Mouse (Mus musculus) midbrain, postnatal 0 days (tissue): ENCODE measurements at regions not wholly inside any gene's neighbourhood (a gene's known extent, or its start where the extent isn't known, plus 50 kb on each side); places are given as distances from the start of the nearest gene placed in this dataset.

Experiments used
- ATAC-seq: fragments of 200-750 bp; cut with Nextera tagmentation; 2 replicates; pipeline ENCODE4 v1.8.0; 2017; ENCODE audit warnings: moderate number of reproducible peaks, mild to moderate bottlenecking, moderate TSS enrichment, moderate library complexity; ENCODE audit not compliant: low FRiP score
- DNase-seq: peaks from one replicate; pipeline ENCODE4 v3.0.0-alpha.2; 2015; ENCODE audit warnings: low spot score
- H3K27ac ChIP-seq: fragments of 300-500 bp; sonication (generic); 2 replicates; pipeline ENCODE4 v1.5.1; 2014; ENCODE audit warnings: low read depth, mild to moderate bottlenecking, low read length, mixed read lengths
- H3K27me3 ChIP-seq: fragments of 300-500 bp; sonication (generic); 2 replicates; pipeline ENCODE4 v1.6.1; 2014; ENCODE audit warnings: low read length, control low read depth, mixed read lengths; ENCODE audit not compliant: insufficient read depth
- H3K36me3 ChIP-seq: fragments of 300-500 bp; sonication (generic); 2 replicates; pipeline ENCODE4 v1.6.1; 2014; ENCODE audit warnings: low read length, control low read depth, mixed read lengths; ENCODE audit not compliant: insufficient read depth
- H3K4me1 ChIP-seq: fragments of 300-500 bp; sonication (generic); 2 replicates; pipeline ENCODE4 v1.6.1; 2014; ENCODE audit warnings: mild to moderate bottlenecking, control low read depth, antibody characterized with exemption, low read length, mixed read lengths; ENCODE audit not compliant: insufficient read depth
- H3K4me2 ChIP-seq: fragments of 300-500 bp; sonication (generic); 2 replicates; pipeline ENCODE4 v1.6.1; 2014; ENCODE audit warnings: low read depth, mild to moderate bottlenecking, low read length, mixed read lengths; ENCODE audit not compliant: poor library complexity, severe bottlenecking
- H3K4me3 ChIP-seq: fragments of 300-500 bp; sonication (generic); 2 replicates; pipeline ENCODE4 v1.5.1; 2014; ENCODE audit warnings: low read depth, mild to moderate bottlenecking, low read length, moderate library complexity
- H3K9ac ChIP-seq: fragments of 300-500 bp; sonication (generic); replicated peaks from 2 replicates; pipeline ENCODE4 v1.6.1; 2014; ENCODE audit warnings: mild to moderate bottlenecking, low read length, moderate library complexity, mixed read lengths; ENCODE audit not compliant: poor library complexity, severe bottlenecking
- H3K9me3 ChIP-seq: fragments of 300-500 bp; sonication (generic); 2 replicates; pipeline ENCODE4 v1.6.1; 2016; ENCODE audit warnings: low read length, control low read depth
- CTCF ChIP-seq: IDR thresholded peaks from 2 replicates; pipeline ENCODE4 v1.5.1; 2016; ENCODE audit warnings: antibody characterized with exemption, mild to moderate bottlenecking
- WGBS: fragments of 180-500 bp; shearing (Covaris S2); extraction: QIAGEN DNeasy Blood & Tissue Kit; methylation state at CpG from one replicate; pipeline ENCODE4 v1.1.7; 2014; 5-methylcytosine and 5-hydroxymethylcytosine counted together

DNA sequence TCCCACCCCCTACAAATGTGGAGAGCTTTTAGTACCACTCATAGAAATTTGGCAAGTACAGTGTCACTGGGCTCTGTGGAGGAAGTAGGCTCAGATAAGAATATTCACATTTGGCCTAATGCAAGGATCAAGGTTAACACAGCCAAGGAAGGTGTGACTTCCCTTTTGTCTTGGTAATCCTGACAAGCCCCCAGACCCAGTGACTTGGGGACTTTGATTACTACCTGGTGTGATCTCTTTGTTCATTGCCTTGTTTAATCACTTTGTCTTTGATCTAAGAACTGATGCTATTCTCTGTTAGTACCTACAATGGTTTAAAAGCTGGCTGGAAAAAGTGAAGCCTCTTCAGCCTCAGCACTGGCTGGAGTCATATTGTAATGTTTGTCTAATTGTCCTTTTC is 610.5 kb upstream of the Slc8a1 start:
- Histone ChIP-seq H3K27me3 (no peaks in the 10 kb centered on the region), H3K4me2 (no peak overlapping the region), H3K4me1 (no peaks in the 10 kb centered on the region), H3K27ac (no peak overlapping the region), H3K36me3 (no peaks in the 10 kb centered on the region), H3K9me3 (no peaks in the 10 kb centered on the region), H3K9ac (no peak overlapping the region), H3K4me3 (no peak overlapping the region)
- ATAC-seq (no peak), DNase-seq (no peak)
- TF ChIP-seq CTCF: no peak

DNA sequence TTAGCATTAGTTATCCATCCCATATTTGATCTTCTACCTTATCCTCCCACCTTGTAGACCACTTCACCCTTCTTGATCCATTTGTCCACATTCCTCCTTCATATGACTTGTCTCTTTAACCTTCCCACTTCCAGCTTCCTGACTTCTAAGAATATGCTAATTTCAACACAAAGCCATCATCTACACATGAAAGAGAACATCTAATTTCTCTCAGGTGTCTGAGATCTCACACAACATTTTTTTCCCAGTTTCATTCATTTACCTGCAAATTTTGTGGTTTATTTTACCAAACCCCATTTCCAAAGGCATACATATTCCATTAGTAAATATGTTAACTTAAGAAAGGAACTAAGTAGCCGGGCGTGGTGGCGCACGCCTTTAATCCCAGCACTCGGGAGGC is 593.3 kb upstream of the Slc8a1 start:
- no peak for ATAC-seq
- Histone ChIP-seq H3K36me3 (no peaks in the 10 kb centered on the region), H3K4me1 (no peaks in the 10 kb centered on the region), H3K4me3 (no peak overlapping the region), H3K27me3 (no peaks in the 10 kb centered on the region), H3K9me3 (no peaks in the 10 kb centered on the region), H3K27ac (no peak overlapping the region), H3K4me2 (no peak overlapping the region), H3K9ac (no peak overlapping the region)
- TF ChIP-seq CTCF: no peak
- WGBS: 94% methylated on average over 5 of the region's 5 CpGs
- DNase-seq: no peak

DNA sequence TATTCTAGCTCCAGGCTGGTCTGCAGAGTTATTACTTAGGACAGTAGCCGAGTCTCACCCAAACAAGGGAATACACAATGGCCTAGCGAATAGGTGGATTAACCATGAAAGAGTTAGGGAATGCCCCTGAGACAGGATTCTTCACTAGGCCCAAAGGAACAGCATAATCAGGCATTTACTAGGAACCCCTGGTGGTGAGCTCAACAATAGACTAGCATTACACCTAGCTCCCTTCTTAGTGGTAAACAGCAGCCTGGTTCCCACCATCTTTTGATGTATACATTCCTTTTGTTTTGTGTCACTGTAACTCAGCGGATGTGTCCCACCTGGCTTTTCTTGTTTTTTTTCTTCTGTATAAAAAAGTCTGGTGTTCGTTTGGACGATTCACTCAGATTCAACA is 574.0 kb upstream of the Slc8a1 start:
- Histone ChIP-seq H3K27ac (no peak overlapping the region), H3K4me2 (no peak overlapping the region), H3K9ac (no peak overlapping the region), H3K4me3 (no peak overlapping the region), H3K4me1 (no peaks in the 10 kb centered on the region), H3K9me3 (no peaks in the 10 kb centered on the region), H3K27me3 (no peaks in the 10 kb centered on the region), H3K36me3 (no peaks in the 10 kb centered on the region)
- 75% methylated on average over 5 of the region's 5 CpGs for WGBS
- TF ChIP-seq CTCF: no peak
- DNase-seq: no peak
- ATAC-seq: no peak

- H3K27ac ChIP-seq: no peak overlapping the region
- DNase-seq: no peak
- no peaks in the 10 kb centered on the region for H3K36me3 ChIP-seq
- no peak for ATAC-seq
- no peaks in the 10 kb centered on the region for H3K4me1 ChIP-seq
- H3K4me2 ChIP-seq: no peak overlapping the region
- no peaks in the 10 kb centered on the region for H3K27me3 ChIP-seq
- H3K4me3 ChIP-seq: no peak overlapping the region
- H3K9ac ChIP-seq: no peak overlapping the region
- no peaks in the 10 kb centered on the region for H3K9me3 ChIP-seq
- no peak for TF ChIP-seq CTCF
These were observed 568.2 kb upstream of the Slc8a1 start for GRCm38 (mm10) chr17:82306347-82306746.

DNA sequence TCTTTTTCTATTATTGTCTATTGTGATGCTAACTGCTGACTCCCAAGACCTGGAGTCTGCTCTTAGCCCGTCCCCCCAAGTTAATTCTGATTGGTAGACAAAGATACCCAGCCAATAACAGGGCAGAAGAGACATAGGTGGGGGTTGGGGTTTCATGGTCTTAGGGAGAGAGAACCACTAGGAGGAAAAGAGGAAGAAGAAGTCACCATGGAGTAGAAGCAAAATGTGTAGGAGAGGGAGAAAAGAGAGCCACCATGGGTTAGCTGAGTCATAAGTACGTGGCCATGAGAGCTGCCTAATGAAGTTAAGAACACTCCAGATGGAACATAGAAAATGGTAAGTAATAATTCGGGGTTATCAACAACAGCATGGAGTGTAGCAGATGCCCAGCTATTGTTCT is 539.6 kb upstream of the Slc8a1 start:
- Histone ChIP-seq H3K4me3 (no peak overlapping the region), H3K4me2 (no peak overlapping the region), H3K36me3 (no peaks in the 10 kb centered on the region), H3K4me1 (no peaks in the 10 kb centered on the region), H3K9ac (no peak overlapping the region), H3K27me3 (no peaks in the 10 kb centered on the region), H3K9me3 (no peaks in the 10 kb centered on the region), H3K27ac (no peak overlapping the region)
- DNase-seq (no peak), ATAC-seq (no peak)
- TF ChIP-seq CTCF: no peak
- 89% methylated on average over 3 of the region's 3 CpGs for WGBS

DNA sequence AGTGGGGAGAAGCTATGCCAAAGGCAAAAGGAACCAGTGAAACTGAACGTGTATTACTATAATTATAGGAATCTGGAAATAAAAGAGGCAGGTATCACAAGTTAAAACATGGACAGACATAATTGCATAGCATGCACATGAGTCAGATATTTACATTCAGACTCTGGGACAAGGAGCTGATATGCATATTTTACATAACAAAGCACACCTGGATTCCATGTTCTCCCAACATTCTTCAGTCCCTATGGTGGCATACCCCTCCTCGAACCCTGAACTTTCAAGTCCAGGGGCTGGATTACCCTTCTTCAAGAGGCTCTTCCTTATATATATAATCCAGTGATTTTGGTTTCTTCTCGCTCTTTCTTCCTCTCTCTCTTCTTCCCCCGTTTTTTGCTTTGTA is 535.8 kb upstream of the Slc8a1 start:
- Histone ChIP-seq H3K4me2 (no peak overlapping the region), H3K4me1 (no peaks in the 10 kb centered on the region), H3K27ac (no peak overlapping the region), H3K36me3 (no peaks in the 10 kb centered on the region), H3K4me3 (no peak overlapping the region), H3K9me3 (no peaks in the 10 kb centered on the region), H3K27me3 (no peaks in the 10 kb centered on the region), H3K9ac (no peak overlapping the region)
- 87% methylated on average over 4 of the region's 4 CpGs for WGBS
- DNase-seq (no peak), ATAC-seq (no peak)
- no peak for TF ChIP-seq CTCF

DNA sequence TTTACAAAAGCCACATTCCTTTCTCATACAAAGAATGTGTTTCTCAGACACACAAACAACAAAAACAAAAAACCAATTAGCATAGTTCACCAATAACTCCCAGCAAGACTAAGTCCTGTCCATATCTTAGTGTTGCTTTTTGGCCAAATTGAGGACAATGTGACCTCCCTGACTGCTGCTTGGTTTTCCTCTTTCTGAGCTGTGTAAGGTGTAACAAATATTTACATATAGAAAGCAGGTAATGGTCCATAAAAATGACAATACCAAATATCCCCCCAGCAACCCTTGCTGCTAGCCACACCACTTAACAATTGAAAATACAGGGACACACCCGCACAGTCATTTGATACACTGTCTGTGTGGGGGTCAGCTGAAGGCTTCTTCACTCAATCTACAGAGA is 534.7 kb upstream of the Slc8a1 start:
- no peak for TF ChIP-seq CTCF
- H3K27me3 ChIP-seq: no peaks in the 10 kb centered on the region
- ATAC-seq: no peak

More for the DNA sequence above, 534.7 kb upstream of the Slc8a1 start:
- WGBS: 89% methylated on average over 1 of the region's 1 CpGs
- no peaks in the 10 kb centered on the region for H3K9me3 ChIP-seq
- no peak overlapping the region for H3K4me2 ChIP-seq
- H3K4me3 ChIP-seq: no peak overlapping the region
- H3K27ac ChIP-seq: no peak overlapping the region
- no peak for DNase-seq
- H3K4me1 ChIP-seq: no peaks in the 10 kb centered on the region
- no peaks in the 10 kb centered on the region for H3K36me3 ChIP-seq
- H3K9ac ChIP-seq: no peak overlapping the region
